Mouse (Mus musculus) midbrain, embryonic 13.5 days (tissue): ENCODE results near the gene Sit1. TPM values are rescaled to one million over a fixed set of nuclear protein-coding genes. Genes with fewer than 3 reads are reported as not detected.

Experiments
- ATAC-seq: fragments of 200-750 bp; cut with Nextera tagmentation; 2 replicates; pipeline ENCODE4 v1.8.0; 2017; ENCODE audit warnings: mild to moderate bottlenecking, moderate TSS enrichment, moderate library complexity
- H3K27ac ChIP-seq: fragments of 300-500 bp; sonication (generic); 2 replicates; pipeline ENCODE4 v1.5.1; 2015; ENCODE audit warnings: inconsistent platforms, mild to moderate bottlenecking, moderate library complexity
- H3K27me3 ChIP-seq: fragments of 300-500 bp; sonication (generic); 2 replicates; pipeline ENCODE4 v1.6.1; 2015; ENCODE audit warnings: mild to moderate bottlenecking, inconsistent platforms
- H3K36me3 ChIP-seq: fragments of 300-500 bp; sonication (generic); 2 replicates; pipeline ENCODE4 v1.6.1; 2015; ENCODE audit warnings: mild to moderate bottlenecking, inconsistent platforms
- H3K4me1 ChIP-seq: fragments of 300-500 bp; sonication (generic); replicated peaks from 2 replicates; pipeline ENCODE4 v1.6.1; 2015; ENCODE audit warnings: inconsistent platforms
- H3K4me2 ChIP-seq: fragments of 300-500 bp; sonication (generic); replicated peaks from 2 replicates; pipeline ENCODE4 v1.6.1; 2015; ENCODE audit warnings: moderate library complexity, mild to moderate bottlenecking, inconsistent platforms
- H3K4me3 ChIP-seq: fragments of 300-500 bp; sonication (generic); replicated peaks from 2 replicates; pipeline ENCODE4 v1.5.1; 2015; ENCODE audit warnings: mild to moderate bottlenecking, inconsistent platforms
- H3K9ac ChIP-seq: fragments of 300-500 bp; sonication (generic); replicated peaks from 2 replicates; pipeline ENCODE4 v1.6.1; 2015; ENCODE audit warnings: mild to moderate bottlenecking, inconsistent platforms
- H3K9me3 ChIP-seq: fragments of 300-500 bp; sonication (generic); 2 replicates; pipeline ENCODE4 v1.6.1; 2016; ENCODE audit warnings: mild to moderate bottlenecking, inconsistent platforms
- WGBS: fragments of 180-500 bp; shearing (Covaris S2); methylation state at CpG from one replicate; pipeline ENCODE4 v1.1.7; 2015; 5-methylcytosine and 5-hydroxymethylcytosine counted together
- polyA plus RNA-seq: library from polyadenylated mRNA; unstranded; fragments of >200 nt; fragmentation: Nextera tagmentation; extraction: Ambion mirVana; gene quantifications from 2 replicates; pipeline ENCODE4 v1.2.1, GENCODE M21; 2015

Gene Sit1
- polyA plus RNA-seq, 1 experiment from 2014 or later, result not detected

- WGBS, result 77% methylated on average over 7 of the region's 7 CpGs
- H3K36me3 ChIP-seq, result no peaks in the 10 kb centered on the region
- H3K9me3 ChIP-seq, result no peaks in the 10 kb centered on the region
These were observed 1.6 kb downstream of the Sit1 start for GRCm38 (mm10) chr4:43481894-43482456.

DNA sequence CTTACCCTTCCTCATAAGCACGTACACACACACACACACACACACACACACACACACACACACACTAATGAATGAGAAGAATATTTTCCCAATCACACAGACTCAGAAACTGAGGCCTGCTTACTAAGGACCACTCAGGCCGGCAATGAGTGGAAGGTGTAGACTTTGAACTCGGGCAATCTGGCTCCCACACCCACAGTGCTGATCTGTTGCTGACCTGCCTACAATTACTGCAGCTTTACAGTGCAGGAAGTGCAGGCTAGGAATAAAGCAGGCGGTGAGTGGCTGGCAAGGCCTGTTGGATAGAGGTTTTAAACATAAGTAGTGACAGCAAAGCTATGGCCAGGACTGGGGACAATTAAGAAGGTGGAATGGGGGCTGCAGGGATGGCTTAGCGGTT lies 2.5 kb downstream of the Sit1 start:
- Histone ChIP-seq H3K4me1 (0 out of 2 replicates have a peak, but pooled peaks cover 4% of the 10 kb centered on the region), H3K36me3 (no peaks in the 10 kb centered on the region), H3K4me2 (no peak overlapping the region), H3K27me3 (0 out of 2 replicates have a peak, but pooled peaks cover 5% of the 10 kb centered on the region), H3K9ac (no peak overlapping the region), H3K9me3 (no peaks in the 10 kb centered on the region), H3K27ac (no peak overlapping the region), H3K4me3 (no peak overlapping the region)
- no peak for ATAC-seq
- 91% methylated on average over 5 of the region's 5 CpGs for WGBS

More at GRCm38 (mm10) chr4:43481894-43482456, 1.6 kb downstream of the Sit1 start:
- H3K9ac ChIP-seq, result no peak overlapping the region
- no peak overlapping the region for H3K27ac ChIP-seq
- ATAC-seq, result no peak
- H3K4me2 ChIP-seq, result no peak overlapping the region
- 0 out of 2 replicates have a peak, but pooled peaks cover 5% of the 10 kb centered on the region for H3K27me3 ChIP-seq
- H3K4me3 ChIP-seq, result no peak overlapping the region
- H3K4me1 ChIP-seq, result 0 out of 2 replicates have a peak, but pooled peaks cover 4% of the 10 kb centered on the region

GRCm38 (mm10) chr4:43478906-43479832 lies 4.4 kb downstream of the Sit1 start:
- 0 out of 2 replicates have a peak, but pooled peaks cover 5% of the 10 kb centered on the region for H3K27me3 ChIP-seq
- no peak overlapping the region for H3K9ac ChIP-seq
- H3K27ac ChIP-seq, result no peak overlapping the region
- no peak for ATAC-seq
- H3K36me3 ChIP-seq, result no peaks in the 10 kb centered on the region
- no peak overlapping the region for H3K4me3 ChIP-seq
- no peak overlapping the region for H3K4me2 ChIP-seq
- no peaks in the 10 kb centered on the region for H3K9me3 ChIP-seq
- 47% methylated on average over 24 of the region's 24 CpGs for WGBS
- 0 out of 2 replicates have a peak, but pooled peaks cover 4% of the 10 kb centered on the region for H3K4me1 ChIP-seq

DNA sequence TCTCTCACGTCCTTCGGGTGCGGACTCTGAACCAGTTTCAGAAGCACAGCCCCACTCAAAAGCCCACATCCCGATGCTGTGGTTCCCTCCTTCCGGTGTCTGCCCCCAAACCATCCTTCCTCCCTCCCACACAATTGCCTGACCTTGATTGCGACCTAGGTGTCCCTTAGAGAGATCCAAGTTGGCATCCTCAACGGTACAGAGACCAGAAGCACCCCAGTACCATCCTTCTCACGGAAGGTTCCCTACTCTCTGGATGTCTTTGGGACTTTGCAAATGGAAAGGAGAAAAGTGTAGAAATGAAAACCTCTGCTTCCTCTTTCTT lies 5.0 kb downstream of the Sit1 start:
- peak overlapping the region; percentile 19; the same call in 1 of the 2 replicates for H3K27ac ChIP-seq
- no peak; the same call in 1 of the 2 replicates for ATAC-seq
- WGBS, result 46% methylated on average over 8 of the region's 8 CpGs

GRCm38 (mm10) chr4:43477857-43478533 lies 5.5 kb downstream of the Sit1 start:
- Histone ChIP-seq H3K4me3 (peak overlapping the region; percentile 35), H3K9ac (0 out of 2 replicates have a peak overlapping the region, but pooled peaks have one; percentile 10), H3K4me2 (peak overlapping the region; percentile 54), H3K4me1 (0 out of 2 replicates have a peak, but pooled peaks cover 4% of the 10 kb centered on the region), H3K27me3 (0 out of 2 replicates have a peak, but pooled peaks cover 5% of the 10 kb centered on the region), H3K27ac (peak overlapping the region; percentile 19; the same call in 1 of the 2 replicates), H3K36me3 (no peaks in the 10 kb centered on the region), H3K9me3 (no peaks in the 10 kb centered on the region)
- 15% methylated on average over 11 of the region's 11 CpGs for WGBS
- peak; percentile 95 for ATAC-seq

More for the DNA sequence above, 5.0 kb downstream of the Sit1 start:
- H3K27me3 ChIP-seq, result 0 out of 2 replicates have a peak, but pooled peaks cover 5% of the 10 kb centered on the region
- H3K4me2 ChIP-seq, result peak overlapping the region; percentile 54
- H3K36me3 ChIP-seq, result no peaks in the 10 kb centered on the region
- H3K9me3 ChIP-seq, result no peaks in the 10 kb centered on the region
- H3K4me3 ChIP-seq, result peak overlapping the region; percentile 35
- 0 out of 2 replicates have a peak, but pooled peaks cover 4% of the 10 kb centered on the region for H3K4me1 ChIP-seq
- H3K9ac ChIP-seq, result 0 out of 2 replicates have a peak overlapping the region, but pooled peaks have one; percentile 10

DNA sequence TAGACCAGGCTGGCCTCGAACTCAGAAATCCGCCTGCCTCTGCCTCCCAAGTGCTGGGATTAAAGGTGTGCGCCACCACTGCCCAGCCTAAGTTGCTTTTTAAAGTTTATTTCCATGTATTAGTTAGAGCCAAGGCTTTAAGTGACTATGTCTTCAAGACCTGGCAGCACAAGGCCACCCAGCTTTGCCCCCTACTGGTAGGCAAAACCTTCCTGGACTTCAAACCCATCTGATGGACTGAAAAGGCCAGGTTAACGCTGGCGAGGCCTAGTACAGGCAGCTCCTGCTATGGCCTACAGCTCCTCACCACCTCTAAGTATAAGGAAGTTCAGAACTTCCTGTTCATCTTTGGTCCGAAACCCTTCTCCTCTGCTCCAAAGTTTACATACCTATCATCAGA lies 6.9 kb downstream of the Sit1 start:
- H3K9me3 ChIP-seq, result no peaks in the 10 kb centered on the region
- 91% methylated on average over 6 of the region's 6 CpGs for WGBS
- H3K4me3 ChIP-seq, result no peak overlapping the region

GRCm38 (mm10) chr4:43473636-43474035 lies 9.9 kb downstream of the Sit1 start:
- H3K9me3 ChIP-seq, result no peaks in the 10 kb centered on the region
- H3K27me3 ChIP-seq, result no peaks in the 10 kb centered on the region
- no peak overlapping the region for H3K4me2 ChIP-seq
- H3K27ac ChIP-seq, result no peak overlapping the region
- 74% methylated on average over 1 of the region's 1 CpGs for WGBS
- 0 out of 2 replicates have a peak, but pooled peaks cover 4% of the 10 kb centered on the region for H3K4me1 ChIP-seq
- ATAC-seq, result no peak
- H3K4me3 ChIP-seq, result no peak overlapping the region
- H3K36me3 ChIP-seq, result no peaks in the 10 kb centered on the region
- no peak overlapping the region for H3K9ac ChIP-seq

More for the DNA sequence above, 6.9 kb downstream of the Sit1 start:
- Histone ChIP-seq H3K27me3 (no peaks in the 10 kb centered on the region), H3K4me1 (0 out of 2 replicates have a peak, but pooled peaks cover 4% of the 10 kb centered on the region), H3K36me3 (no peaks in the 10 kb centered on the region), H3K27ac (no peak overlapping the region), H3K9ac (no peak overlapping the region), H3K4me2 (no peak overlapping the region)
- ATAC-seq, result no peak

- Histone ChIP-seq H3K4me1 (no peaks in the 10 kb centered on the region), H3K27ac (no peak overlapping the region), H3K9ac (no peak overlapping the region), H3K27me3 (no peaks in the 10 kb centered on the region), H3K4me3 (no peak overlapping the region), H3K36me3 (no peaks in the 10 kb centered on the region), H3K9me3 (no peaks in the 10 kb centered on the region), H3K4me2 (no peak overlapping the region)
- WGBS, result 90% methylated on average over 10 of the region's 10 CpGs
- ATAC-seq, result no peak
These were observed 13.2 kb downstream of the Sit1 start for GRCm38 (mm10) chr4:43470301-43470700.

DNA sequence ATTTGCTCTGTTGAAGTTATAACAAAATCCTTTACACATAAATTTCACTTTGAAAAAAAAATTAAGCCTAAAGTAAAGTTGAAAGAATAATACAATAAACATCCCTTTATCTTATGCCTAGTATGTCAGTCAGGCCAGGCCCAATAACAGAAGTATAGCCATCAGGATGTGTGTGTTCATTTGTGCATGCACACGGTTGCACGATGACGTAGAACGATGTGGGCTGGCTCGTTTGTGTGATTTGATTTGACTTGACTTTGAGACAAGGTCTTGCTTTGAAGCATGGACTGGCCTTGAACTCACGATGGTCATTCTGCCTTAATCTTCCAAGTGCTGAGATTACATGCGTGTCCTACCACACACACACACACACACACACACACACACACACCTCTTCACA lies 16.7 kb downstream of the Sit1 start:
- H3K9me3 ChIP-seq, result no peaks in the 10 kb centered on the region
- no peak for ATAC-seq
- no peaks in the 10 kb centered on the region for H3K36me3 ChIP-seq
- no peaks in the 10 kb centered on the region for H3K4me1 ChIP-seq
- no peaks in the 10 kb centered on the region for H3K27me3 ChIP-seq
- H3K4me3 ChIP-seq, result no peak overlapping the region
- no peak overlapping the region for H3K9ac ChIP-seq
- WGBS, result 94% methylated on average over 7 of the region's 7 CpGs
- no peak overlapping the region for H3K4me2 ChIP-seq
- no peak overlapping the region for H3K27ac ChIP-seq

DNA sequence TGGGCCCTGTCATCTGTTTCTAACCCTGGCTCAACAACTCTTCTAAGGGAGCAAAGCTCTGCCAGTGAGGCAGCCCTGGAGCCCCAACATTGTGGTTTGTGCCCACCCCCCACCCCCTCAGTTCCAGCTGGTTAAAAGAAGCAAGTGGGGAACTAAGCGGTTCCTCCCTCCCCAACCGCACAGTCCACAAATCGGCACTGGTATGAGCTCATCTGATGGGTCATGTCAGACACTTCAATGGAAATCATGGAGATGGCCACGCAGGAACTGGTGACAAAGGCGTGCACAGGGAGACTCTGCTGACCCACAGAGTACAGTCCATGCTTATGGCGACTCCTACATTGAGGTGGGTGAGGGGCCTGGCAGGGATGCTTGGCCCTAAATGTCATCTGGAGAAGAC lies 17.6 kb downstream of the Sit1 start:
- no peak overlapping the region for H3K27ac ChIP-seq
- H3K9me3 ChIP-seq, result no peaks in the 10 kb centered on the region
- no peak for ATAC-seq
- no peaks in the 10 kb centered on the region for H3K27me3 ChIP-seq
- no peak overlapping the region for H3K4me2 ChIP-seq
- no peaks in the 10 kb centered on the region for H3K4me1 ChIP-seq
- 87% methylated on average over 6 of the region's 6 CpGs for WGBS
- no peak overlapping the region for H3K4me3 ChIP-seq
- H3K36me3 ChIP-seq, result no peaks in the 10 kb centered on the region
- H3K9ac ChIP-seq, result no peak overlapping the region

DNA sequence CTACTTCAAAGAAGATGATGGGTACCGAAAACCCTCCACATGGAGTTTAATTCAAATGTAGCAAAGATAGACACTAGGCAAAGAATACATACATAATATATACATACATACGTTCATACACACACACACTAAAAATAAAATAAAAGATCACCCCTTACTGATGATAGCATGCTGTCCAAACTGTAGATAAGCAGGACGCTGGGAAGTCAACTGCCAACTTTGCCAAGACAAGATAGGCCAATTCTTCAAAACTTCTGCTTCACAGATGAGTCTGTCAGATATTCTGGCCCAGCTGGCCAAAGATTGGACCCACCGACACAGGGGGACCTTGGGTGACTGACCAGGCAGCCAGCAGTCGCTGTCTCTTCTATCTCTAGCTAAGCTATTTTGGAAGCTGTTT lies 20.4 kb downstream of the Sit1 start:
- H3K36me3 ChIP-seq, result no peaks in the 10 kb centered on the region
- no peak overlapping the region for H3K27ac ChIP-seq
- no peak overlapping the region for H3K4me3 ChIP-seq
- H3K9me3 ChIP-seq, result no peaks in the 10 kb centered on the region
- H3K4me2 ChIP-seq, result no peak overlapping the region
- H3K4me1 ChIP-seq, result no peaks in the 10 kb centered on the region
- H3K27me3 ChIP-seq, result no peaks in the 10 kb centered on the region
- 92% methylated on average over 5 of the region's 5 CpGs for WGBS
- no peak overlapping the region for H3K9ac ChIP-seq
- ATAC-seq, result no peak
